Mouse (Mus musculus) mesoderm, embryonic 11.5 days (tissue): ENCODE data around the gene Cox8a.
A peak's percentile ranks its signal among the peaks of the same experiment; 100 is the strongest.

Experiments
- DNase-seq: peaks from one replicate; pipeline ENCODE4 v3.0.0-alpha.2; 2012; ENCODE audit warnings: low read depth, low spot score

Cox8a gene

DNA sequence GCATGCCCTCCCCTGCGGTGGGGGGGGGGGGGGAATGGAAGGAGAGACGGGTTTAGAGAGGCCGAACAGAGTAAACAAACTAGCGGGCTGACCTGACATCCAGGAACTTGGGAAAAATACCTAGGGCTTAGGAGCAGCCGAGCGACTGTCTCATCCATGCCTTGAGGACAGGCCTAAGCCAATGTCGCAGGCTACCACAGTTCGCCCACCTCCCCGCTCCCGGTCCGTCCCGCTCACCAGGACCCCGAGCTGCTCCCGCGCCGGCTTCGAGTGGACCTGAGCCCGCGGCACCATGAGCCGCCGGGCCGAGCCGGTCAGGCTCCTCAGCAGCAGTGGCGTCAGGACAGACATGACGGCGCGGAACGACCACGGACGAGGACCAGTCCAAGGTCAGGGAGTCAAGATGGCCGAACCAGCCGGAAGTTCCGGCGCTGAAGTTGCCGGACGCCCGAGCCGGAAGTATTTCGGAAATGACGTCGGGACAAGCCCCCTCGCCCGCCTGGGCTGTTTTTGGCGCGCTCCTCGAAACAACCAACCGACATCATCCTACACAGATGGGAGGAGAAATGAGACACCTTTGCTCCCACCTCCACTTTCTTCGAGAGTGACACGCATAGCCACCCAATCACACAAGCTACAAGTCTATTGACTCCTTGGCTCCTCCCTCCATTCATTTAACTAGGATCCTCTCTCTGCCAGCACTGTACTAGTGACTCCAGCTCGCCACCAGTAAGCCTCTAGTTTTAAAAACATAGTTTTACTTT lies at the start of gene Cox8a:
Gene Cox8a (minus strand): TSS at position 455 of the 764 bp plus-strand sequence.
- peak; percentile 98 for DNase-seq

DNA sequence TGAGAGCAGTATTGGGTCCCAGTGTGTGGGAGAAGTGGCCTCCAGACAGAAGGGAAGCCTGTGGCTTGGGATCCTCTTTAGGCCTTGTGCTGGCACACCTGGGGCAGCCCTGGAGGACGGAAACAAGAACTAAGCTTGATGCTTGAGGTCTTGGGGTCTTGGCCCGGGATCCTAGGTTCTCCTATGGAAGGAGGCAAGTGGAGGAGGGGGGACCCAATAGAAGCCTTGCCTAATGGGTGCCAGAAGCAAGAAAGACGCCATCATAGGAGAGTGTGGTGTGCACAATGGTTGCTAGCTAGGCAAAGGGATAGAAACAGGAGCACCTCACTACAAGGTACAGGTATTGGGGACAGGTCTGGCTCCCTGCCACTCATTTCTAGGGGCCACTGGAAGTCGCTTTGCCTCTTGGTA lies 49.0 kb upstream of the Cox8a start:
- no peak for DNase-seq

DNA sequence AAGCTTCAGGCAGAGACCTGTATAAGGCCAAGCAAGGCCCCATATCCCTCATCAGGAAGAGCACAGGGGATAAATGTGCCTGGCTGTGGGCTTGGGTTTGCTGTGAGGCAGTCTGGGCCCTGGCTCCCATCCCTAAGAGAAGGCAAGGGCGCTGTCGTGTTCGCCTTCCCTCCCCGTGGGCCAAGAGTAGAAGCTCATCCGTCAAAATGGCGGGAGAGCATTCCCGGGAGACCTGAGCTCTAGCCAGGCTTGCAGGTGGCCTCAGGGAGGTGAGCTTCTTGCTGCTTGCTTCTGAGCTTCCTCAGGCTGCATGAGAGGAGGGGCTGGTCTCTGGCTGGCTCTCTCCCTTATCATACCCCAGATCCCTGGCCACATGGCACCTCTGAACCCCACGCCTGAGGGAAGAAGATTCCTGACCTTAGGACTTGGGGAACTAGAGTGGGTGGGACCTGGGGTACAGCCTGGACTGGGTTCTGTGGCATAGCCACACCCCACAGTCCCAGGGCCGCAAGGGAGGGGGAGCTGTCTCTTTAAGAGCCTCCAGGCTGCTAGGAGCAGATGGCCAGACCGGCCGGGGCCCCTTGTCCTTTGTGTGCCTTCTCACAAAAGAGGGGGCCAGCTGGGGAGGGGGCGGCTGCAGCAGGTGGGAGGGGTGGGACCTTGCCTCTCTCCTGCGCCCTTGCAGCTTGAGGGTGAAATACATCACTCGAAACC lies 48.2 kb upstream of the Cox8a start:
- peak; percentile 78 for DNase-seq

DNA sequence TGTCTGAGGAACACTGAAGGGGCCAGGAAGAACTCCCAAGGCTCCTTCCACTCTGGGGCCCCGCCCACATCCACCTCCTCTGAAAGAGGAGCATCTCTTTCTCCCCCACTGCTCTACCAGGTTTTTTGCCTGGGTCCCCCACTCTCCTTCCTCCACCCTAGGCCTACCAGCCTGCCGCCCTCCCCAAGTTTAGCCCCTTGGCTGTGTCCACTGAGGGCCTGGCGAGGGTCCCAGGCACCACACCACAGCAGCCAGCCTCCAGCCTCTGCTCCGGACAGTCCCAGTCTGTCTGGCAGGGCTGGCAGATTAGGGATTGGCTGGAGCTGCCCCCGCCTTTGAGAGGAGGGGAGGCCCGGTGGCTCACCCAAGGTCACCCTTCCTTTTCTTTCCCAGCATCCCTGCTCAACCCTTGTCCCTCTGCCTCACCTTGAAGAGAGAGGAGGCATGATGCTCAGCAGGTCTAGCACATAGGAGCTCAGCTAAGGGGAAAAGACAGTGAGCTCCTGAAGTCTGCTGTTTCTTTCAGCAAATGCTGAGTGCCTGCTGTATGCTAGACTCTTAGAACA lies 47.4 kb upstream of the Cox8a start:
- DNase-seq = no peak

DNA sequence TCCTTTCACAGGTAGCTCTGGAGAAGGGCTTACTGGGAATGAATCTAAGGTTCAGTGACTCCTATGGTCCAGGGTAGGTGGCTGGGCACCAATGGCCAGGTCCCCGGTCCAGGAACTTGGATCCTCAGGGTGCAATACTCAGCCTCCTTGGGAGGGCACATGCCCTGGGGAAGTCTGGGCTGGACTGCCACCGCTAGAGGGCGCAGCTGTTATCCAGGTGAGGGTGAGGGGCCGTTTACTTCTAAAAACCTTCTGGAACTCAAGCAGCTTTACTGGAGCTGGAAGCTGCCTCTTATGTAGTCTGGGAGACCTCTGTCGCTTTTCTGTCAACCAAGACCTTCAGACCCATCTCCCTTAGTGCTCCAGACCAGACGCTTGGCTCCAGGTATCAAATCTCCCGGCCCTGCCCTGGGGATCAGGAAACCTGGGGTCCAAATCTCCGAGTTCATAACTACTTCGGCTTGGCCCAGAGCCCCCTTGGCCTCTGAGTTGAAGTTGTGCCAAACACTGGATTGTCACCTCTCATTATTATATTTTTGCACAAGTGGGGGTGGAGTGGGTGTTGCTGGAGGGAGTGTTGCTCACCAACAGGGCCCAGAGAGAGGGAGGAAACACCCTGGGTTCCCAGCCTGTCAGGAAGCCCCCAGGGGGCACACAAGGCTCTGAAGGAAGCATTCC lies 46.8 kb upstream of the Cox8a start:
- DNase-seq = peak; percentile 82

DNA sequence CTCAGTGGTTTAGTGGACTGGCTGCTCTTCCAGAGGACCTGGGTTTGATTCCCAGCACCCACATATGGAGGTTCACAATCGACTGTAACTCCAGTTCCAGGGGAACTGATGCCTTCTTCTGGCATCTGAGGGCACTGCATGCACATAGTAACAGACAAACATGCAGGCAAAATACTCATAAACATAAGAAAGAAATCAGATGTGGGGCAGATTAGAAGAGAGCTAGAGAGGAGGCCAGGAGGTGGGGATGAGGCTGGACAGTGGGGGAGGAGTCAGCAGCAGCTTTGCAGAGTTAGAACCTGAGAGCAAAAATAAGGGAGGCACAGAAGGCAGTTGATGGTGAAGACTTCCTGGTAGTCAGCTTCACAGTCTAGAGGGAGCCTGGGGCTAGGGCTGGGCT lies 45.2 kb upstream of the Cox8a start:
- DNase-seq = no peak

DNA sequence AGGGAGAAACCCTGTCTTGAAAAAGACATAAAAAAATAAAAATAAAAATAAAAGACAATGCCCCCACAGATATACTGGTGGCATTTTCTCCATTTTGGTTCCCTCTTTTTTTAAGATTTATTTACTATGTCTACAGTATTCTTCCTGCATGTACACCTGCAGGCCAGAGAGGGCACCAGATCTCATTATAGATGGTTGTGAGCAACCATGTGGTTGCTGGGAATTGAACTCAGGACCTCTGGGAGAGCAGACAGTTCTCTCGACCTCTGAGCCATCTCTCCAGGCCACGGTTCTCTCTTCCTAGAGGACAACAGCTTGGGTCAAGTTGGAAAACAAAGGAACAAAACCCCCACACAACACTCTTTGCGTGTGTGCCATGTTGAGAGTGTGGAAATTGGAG lies 44.5 kb upstream of the Cox8a start:
- no peak for DNase-seq

DNA sequence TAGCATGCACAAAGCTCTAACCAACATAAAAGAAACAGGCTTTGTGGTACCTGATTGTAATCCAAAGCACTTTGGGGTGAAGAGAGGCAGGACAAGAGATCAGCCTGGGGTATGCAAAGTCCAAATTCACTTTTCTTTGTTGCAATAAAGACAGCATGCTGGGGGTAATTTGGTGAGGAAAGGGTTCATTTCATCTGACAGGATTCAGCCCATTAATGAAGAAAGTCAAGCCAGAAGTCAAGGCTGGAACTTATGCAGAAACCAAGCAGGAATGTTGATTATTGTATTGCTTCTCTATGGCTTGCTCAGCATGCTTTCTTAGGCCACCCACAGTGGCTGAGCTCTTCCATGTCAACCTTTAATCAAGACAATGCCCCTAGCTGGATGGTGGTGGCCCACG lies 44.1 kb upstream of the Cox8a start:
- DNase-seq = no peak

DNA sequence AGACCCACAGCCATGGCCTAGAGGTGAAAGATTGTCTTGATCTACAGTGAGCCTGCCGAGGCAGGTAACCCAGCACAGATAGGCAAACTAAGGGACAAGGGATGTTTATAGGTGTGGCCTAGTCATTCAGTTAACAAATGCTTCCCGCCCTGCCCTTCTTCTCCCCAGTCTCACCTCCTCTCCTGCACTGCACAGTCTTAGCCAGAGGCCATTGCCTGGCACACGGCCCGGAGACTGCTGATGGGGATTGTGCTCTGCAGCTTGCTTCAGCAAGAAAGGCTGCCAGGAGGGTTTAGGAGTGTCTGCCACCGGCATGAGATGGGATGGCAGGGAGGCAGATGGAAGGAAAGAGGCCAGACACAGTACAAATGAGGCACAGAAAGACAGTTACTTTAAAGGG lies 40.5 kb upstream of the Cox8a start:
- DNase-seq = no peak

DNA sequence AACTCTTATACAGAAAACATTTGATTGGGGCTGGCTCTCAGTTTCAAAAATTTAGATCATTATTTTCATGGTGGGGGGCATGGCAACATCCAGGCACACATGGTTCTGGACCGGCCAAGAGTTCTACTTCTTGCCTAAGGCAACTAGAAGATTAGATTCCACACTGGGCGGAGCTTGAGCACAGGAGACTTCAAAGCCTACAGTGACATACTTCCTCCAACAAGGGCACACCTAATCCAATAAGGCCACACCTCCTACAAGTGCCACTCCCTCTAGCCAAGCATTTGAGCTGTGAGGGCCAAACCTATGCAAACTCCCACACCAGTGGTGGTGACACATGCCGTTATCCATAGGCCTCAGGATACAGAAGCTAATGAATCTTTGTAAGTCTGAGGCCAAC lies 28.6 kb upstream of the Cox8a start:
- no peak for DNase-seq

DNA sequence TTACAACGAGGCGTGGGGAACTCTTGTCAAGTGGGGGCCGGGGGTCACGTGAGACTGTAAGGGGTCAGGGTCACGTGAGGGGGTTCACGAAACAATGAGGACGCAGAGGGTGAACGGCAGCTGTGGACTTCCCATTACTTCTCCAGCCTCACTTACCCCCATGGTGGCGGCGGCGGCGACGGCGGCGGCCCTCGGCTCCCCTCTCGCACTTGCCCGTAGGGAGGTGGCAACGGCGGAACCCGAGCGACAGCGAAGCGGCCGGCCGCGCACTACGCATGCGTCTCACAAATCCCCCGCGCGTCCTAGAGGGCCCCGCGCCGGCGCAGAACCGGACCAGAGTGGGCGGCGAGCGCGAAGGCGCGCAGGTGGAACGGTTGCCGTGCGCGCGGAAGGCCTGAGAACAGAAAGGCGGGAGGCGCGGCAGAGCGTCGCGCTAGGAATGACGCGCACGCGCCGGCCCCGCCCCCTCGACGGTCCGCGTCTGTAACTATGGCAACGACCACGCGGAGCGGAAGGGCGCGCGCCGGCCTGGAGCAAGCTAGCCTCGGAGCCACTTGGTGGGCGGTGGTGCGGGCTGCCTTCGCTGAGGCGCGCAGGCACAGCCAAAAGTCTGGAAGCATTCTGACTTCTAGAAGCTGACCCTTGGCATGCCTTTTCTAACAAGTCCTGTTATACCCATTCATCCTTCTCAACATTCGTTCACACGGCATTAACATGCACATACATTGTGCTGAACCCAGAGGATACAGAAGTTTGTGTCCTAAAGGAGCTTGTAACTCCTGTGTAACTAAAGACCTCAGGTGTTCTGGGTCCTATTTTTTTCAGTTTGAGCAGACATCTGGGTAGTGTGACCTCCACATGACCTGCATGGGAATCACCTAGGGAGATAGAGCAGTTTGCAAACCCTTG lies 23.6 kb upstream of the Cox8a start, which contains the start of gene Naa40:
Gene Naa40 (minus strand): TSS at position 402 of the 909 bp plus-strand sequence.
- DNase-seq = peak; percentile 97

DNA sequence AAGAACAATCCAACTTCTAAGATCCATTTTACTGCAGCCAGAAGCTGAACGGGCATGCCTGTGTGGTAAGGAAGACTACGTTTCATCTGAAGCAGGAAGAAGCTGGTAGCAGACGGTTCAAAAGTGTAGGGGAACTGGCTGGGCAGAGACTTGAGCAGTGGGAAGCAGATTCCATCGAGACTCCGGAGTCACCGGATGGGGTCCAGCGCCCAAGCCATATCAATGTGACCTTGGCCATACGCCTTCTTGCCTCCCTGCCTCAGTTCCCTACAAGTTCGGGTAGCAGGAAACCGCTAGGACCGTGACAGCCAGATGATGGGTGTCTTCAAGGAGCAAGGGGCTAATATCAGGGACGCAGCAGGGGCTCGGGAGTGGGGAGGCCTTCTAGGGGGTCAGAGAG lies 22.9 kb upstream of the Cox8a start:
- no peak for DNase-seq

DNA sequence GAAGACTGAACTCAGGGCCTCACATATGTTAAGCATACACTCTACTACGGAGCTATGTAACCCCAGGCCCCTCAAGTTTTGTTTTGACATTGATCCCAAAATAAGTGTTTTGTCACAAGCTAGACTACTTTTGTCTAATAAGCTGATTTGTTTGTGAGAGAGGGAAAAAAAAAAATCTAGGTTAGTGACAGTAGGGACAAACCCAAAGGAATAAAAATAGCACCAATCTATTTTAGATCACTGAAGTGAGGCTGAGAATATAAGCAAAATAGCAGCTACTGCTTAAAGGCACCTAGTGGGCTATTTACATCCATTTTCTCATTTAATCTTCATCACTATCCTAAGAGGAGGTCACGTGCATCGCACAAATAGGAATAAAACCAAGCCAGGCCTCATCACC lies 22.2 kb upstream of the Cox8a start:
- no peak for DNase-seq

DNA sequence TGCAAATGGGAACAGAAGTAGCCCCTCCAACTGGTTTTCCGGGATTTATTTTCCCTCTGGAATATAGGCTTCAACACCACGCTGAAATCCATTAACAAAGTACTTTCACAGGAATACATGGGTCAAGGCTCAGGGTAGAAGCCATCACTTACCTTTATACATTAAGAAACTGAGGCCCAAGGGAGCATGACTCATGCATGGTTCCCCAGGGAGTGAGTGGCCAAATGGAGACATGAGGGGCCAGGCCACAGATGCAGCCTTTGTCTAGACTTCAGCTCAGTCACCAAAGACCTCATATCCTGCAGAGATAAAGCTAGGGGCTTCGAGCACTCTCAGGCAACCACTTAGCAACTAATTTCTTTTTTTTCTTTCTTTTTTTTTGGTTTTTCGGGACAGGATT lies 19.3 kb upstream of the Cox8a start:
- DNase-seq = no peak

DNA sequence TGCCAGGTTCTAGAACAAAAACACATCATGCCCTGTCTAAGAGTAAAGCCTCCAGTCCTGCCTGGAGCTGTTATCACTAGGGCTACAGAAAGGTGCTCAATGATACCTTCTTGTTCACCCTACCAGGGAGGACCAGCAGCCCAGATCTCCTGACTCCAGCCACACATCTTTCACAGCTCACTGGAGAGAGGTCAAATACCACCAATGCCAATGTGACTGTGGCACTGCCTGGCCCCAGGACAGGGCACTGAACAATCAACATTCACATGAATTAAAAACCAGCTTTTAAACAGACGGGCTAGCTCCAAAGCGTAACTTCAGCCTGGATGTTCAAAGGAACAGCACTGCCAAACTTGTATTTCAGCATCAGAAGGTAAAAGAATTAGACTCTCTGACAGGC lies 18.6 kb upstream of the Cox8a start:
- no peak for DNase-seq

DNA sequence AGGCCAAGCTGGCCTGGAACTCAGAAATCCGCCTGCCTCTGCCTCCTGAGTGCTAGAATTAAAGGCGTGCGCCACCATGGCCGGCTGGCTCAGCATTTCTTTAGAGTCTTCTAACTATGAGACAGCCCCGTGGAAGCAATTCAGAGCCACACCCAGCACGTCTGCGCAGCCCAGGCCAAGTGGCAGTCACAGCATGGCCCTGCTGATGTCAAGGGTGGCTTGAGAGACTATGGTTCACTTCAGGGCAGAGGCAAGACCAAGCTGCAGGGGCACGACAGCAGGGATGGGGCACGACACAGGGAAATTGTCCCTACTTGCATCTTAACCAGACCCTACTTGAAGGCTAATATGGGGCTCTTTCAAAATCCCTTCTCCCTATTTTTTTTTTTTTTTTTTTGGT lies 18.0 kb upstream of the Cox8a start:
- DNase-seq = no peak

DNA sequence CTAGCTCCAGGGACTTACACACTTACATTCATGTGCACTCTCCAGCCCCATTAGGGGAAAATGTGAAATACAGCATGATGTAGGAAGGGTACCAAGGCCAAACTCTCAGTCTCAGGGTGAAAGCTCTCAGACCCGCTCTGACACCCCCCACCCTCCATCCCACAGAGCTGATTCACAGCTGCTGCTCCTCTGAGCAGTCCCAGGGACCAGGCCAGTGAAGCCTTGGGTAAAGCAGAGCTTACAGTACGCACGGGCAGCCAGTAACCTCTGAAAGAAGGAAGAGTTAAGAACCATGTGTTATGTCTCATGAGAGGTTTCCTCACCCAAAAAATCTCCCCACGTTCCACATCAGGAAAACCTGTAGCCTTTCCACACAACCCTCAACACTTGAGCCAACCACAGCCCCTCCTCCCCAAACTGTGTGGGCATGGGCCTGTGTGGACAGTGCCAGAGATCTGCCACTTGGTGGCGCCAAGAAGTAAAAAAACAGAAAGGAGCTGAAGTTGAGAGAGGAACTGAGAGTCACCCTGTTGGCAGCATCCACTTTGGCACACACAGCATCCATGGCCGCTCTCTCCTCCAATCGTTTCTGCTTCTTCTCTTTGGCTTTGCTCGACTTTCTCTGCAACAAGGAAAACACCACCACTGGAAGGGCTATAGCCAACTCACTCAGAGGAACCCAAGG lies 17.3 kb upstream of the Cox8a start:
- DNase-seq = peak; percentile 79

DNA sequence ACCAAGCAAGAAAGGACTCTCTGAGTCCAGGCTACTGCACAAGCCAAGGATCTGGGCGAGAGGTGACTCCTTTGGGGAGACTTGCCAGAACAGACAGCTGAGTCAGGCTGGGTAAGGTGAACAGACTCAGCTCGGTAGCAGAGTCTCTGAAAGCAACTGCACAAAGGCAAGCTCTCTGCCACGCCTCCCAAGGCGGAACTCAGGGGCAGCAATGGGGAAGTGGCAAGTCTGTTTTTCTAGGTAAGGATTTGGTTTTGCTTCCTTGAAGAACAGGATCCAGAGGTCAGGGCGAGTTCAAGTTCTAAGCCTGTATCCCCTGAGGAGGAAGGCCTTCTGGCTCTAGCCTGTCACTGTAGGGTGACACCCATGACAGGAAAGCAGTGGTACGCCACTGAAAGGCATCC lies 9.1 kb upstream of the Cox8a start:
- no peak for DNase-seq

DNA sequence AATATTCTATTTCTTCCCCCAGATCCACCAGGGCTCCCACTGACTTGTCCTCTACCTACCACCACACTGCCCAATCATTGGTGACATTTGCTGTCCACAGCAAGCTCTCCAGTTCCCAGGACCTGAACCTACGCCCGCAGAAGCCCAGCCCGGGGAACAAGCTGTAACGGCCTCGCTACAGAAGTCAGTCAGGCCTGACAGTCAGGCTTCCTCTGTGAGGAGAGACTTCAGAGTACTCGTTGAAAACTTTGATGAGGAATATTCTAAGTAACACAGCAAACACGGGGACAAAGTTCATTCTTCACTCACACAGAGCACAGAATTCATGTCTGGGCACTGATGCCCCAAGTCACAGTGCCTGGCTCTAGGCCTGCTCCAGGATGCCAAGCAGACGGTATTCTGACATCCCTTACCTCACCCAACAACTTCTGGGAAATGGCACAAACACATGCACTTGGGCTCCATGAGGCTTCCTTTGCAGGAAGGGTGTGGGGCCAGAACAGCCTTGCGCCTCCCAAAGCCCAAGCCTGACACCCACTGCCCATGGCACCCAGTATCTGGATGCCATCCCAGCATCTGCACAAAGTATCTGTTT lies 7.8 kb upstream of the Cox8a start:
- no peak for DNase-seq

DNA sequence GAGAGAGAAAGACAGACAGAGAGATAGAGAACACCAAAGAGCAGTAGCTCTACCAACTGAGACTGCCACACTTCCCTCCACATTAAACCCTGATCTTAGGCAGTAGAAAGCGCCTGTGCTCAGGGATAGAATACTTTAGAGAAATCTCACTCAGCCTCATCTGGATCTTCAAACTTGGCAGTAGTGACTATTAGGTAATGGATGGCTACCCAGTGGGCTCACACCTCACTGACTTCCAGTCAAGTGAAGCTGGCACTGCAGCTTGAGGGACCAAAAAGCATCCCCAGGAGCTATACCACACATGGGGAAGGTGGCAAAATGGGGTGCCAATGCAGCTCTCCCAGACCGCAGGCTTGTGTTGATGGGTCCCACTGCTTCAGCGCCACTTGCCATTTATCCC lies 6.8 kb upstream of the Cox8a start:
- DNase-seq = no peak
